Mouse (Mus musculus): ENCODE data around the gene Noxa1. TPM values are rescaled to one million over a fixed set of nuclear protein-coding genes. Genes with fewer than 3 reads are reported as not detected.
A peak's percentile ranks its signal among the peaks of the same experiment; 100 is the strongest.

Noxa1 gene
- total RNA-seq, 2 experiments from 2014 or later = not detected

- DNase-seq (ENCODE audit: low spot score in 2 of 2) = no peak
- intact Hi-C loops (cut with DNase I) = loop anchor here (5.0 kb wide), 1 partner anchor 83 kb away; the partner anchor contains the start of gene Nrarp
These were observed 4.8 kb upstream of the Noxa1 start for GRCm38 (mm10) chr2:25099703-25100102.

DNA sequence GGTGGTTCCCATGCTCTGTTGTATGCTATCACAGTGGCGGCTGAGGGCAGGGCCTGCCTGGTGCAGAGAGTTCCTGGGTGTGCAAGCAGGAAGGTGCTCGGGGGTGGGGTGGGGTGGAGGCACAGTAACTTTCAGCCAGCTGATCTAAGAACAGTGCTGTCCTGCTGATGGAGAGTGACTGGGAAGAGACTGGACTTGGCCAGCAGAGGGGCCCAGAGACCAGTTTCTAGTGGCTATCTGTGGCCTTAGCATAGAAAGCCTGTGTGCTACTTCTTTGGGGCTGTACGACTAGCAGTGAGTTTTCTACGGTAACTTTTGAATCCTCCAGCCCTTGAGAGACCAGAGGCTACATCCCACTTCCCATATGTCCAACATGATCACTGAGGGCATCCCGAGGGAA lies 4.0 kb upstream of the Noxa1 start:
- intact Hi-C loops (cut with DNase I) = loop anchor here (5.0 kb wide), 1 partner anchor 83 kb away; the partner anchor contains the start of gene Nrarp
- no peak for DNase-seq (ENCODE audit: low spot score in 2 of 2)

DNA sequence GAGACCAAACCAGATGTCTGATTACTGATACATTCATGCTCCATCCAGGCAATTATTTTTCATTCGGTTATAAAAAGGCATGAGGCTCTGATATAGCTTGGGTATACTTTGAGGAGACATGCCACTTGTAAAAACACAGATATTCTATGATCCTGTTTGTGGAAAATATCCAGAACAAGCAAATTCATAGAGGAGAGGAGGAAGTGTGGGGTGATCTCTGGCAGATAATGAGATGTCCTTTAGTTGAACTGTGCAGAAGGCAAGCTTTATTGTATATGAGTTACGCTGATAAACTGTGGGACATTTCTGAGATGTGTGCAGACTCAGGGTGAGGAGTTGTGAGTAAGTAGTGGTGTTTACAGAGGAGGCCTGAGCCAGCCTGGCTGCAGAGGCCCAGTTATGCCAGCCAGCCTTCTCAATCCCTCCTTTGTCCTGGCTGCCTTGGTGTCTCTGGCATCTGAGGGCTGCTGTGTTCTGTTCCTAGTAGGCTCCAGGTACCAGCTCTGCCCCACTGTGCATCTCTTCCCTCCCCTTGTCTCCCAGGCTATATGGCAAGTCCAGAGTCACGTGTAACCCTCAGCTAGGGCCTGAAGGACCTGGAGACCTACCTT lies 3.2 kb upstream of the Noxa1 start:
- no peak for DNase-seq (ENCODE audit: low spot score in 2 of 2)
- intact Hi-C loops (cut with DNase I) = loop anchor here (5.0 kb wide), 1 partner anchor 84 kb away; the partner anchor contains the start of gene Nrarp

- intact Hi-C loops (cut with DNase I) = loop anchor here (5.0 kb wide), 1 partner anchor 88 kb away; the partner anchor contains the start of gene Nrarp
- no peak for DNase-seq (ENCODE audit: low spot score in 2 of 2)
These were observed 202 bp downstream of the Noxa1 start for GRCm38 (mm10) chr2:25094785-25095108.

- intact Hi-C loops (cut with DNase I) = no loop called here
- no peak for DNase-seq (ENCODE audit: low spot score in 2 of 2)
These were observed 6.3 kb downstream of the Noxa1 start for GRCm38 (mm10) chr2:25088636-25089035.

DNA sequence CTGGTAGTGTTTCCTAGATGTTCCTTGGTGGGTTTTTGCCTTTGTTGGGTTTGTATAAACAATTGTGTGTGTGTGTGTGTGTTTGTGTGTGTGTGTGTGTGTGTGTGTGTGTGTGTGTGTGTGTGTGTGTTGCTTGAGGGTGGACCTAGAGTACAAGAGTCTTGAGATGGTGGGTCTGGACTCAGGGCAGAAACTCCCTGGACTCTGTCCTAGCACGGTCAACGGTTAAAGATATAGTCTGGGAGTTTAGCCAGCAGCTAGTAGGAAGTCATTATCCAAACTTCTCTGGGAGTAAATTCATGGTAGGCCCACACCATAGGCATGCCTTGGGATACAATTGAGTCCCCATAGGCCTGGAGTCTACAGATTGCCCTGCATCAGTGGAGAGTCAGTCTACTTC lies 7.1 kb downstream of the Noxa1 start:
- DNase-seq (ENCODE audit: low spot score in 2 of 2) = no peak
- intact Hi-C loops (cut with DNase I) = no loop called here

GRCm38 (mm10) chr2:25085571-25085970 lies 9.4 kb downstream of the Noxa1 start:
- DNase-seq (ENCODE audit: low spot score in 2 of 2) = no peak
- intact Hi-C loops (cut with DNase I) = no loop called here

GRCm38 (mm10) chr2:25083697-25084096 lies 11.3 kb downstream of the Noxa1 start:
- intact Hi-C loops (cut with DNase I) = no loop called here

DNA sequence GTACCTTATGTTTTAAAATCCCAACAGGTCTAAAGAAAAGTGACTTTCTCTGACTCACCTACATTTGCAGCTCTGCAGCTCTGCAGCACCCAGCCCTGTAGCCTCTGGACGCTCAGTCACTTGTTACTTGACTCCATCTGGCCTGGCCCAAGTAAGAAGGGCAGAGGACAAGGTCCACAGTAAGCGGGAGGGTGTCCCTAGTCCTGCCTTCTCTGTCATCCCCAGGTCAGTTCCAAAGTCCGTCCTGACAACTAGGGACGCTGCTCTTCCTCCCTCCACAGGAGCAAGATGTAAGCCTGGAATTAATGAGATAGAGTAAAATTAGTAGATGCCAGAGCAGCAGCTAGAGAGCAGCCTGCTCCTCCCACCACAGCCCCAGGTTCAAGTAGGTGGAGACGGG lies 14.9 kb downstream of the Noxa1 start, which contains the start of gene Entpd8:
Gene Entpd8, plus strand, starts transcription at position 229 of the 400 bp plus-strand sequence.
- DNase-seq (ENCODE audit: low spot score in 2 of 2) = no peak
- intact Hi-C loops (cut with DNase I) = no loop called here

More at GRCm38 (mm10) chr2:25083697-25084096, 11.3 kb downstream of the Noxa1 start:
- DNase-seq (ENCODE audit: low spot score in 2 of 2) = no peak

GRCm38 (mm10) chr2:25078967-25079366 lies 16.0 kb downstream of the Noxa1 start:
- intact Hi-C loops (cut with DNase I) = loop anchor here (1.0 kb wide), 1 partner anchor 24 kb away; no protein-coding TSS in a partner anchor
- no peak for DNase-seq (ENCODE audit: low spot score in 2 of 2)

- intact Hi-C loops (cut with DNase I) = no loop called here
- no peak for DNase-seq (ENCODE audit: low spot score in 2 of 2)
These were observed 19.4 kb downstream of the Noxa1 start for GRCm38 (mm10) chr2:25075506-25075905.

DNA sequence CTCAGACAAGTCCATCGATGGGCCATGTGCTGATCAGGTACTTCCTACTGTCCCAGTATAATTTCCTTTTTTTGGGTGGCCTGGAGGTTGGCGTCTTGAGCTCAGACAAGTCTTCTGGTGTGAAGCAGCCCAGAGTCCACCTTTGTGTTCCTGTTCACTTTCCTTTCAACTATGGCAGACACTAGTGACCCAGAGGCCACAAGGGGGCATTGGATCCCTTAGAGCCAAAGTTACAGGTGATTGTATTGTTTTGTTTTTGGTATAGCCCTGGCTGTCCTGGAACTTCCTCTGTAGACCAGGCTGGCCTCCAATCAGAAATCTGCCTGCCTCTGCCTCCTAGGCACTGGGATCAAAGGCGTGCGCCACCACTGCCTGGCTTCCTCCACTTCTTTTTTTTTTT lies 22.6 kb downstream of the Noxa1 start:
- intact Hi-C loops (cut with DNase I) = no loop called here
- DNase-seq (ENCODE audit: low spot score in 2 of 2) = no peak

GRCm38 (mm10) chr2:25069537-25069936 lies 25.4 kb downstream of the Noxa1 start:
- DNase-seq (ENCODE audit: low spot score in 2 of 2) = no peak
- intact Hi-C loops (cut with DNase I) = no loop called here

GRCm38 (mm10) chr2:25066552-25066951 lies 28.4 kb downstream of the Noxa1 start:
- intact Hi-C loops (cut with DNase I) = no loop called here
- no peak for DNase-seq (ENCODE audit: low spot score in 2 of 2)

DNA sequence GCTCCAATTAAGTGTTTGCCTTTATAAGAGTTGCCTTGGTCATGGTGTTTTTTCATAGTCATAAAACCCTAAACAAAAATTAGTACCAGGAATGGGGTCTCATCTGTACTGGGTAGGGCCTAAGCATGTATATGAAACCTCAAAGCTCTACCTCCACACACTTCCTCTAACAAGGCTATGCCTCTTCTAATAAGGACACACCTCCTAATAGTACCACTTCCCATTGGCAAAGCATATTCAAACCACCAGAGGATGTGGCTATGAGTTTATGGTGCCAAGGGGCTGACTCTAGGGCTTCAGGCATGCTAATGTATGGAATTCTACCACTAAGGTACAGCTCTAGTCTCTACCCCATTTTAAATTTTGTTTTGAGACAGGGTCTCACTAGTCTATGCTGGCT lies 29.4 kb downstream of the Noxa1 start:
- intact Hi-C loops (cut with DNase I) = no loop called here
- no peak for DNase-seq (ENCODE audit: low spot score in 2 of 2)

DNA sequence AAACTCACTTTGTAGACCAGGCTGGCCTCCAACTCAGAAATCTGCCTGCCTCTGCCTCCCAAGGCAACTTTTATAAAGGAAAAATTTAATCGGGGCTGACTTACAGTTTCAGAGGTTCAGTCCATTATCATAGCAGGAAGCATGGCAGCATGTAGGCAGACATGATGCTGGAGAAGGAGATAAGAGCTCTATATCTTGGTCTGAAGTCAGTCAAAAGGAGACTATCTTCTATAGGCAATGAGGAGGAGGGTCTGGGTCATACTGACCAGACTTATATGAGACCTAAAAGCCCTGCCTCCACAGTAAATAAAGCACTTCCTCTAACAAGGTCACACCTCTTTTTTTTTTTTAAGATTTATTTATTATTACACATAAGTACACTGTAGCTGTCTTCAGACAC lies 30.7 kb downstream of the Noxa1 start:
- intact Hi-C loops (cut with DNase I) = no loop called here
- DNase-seq (ENCODE audit: low spot score in 2 of 2) = no peak

DNA sequence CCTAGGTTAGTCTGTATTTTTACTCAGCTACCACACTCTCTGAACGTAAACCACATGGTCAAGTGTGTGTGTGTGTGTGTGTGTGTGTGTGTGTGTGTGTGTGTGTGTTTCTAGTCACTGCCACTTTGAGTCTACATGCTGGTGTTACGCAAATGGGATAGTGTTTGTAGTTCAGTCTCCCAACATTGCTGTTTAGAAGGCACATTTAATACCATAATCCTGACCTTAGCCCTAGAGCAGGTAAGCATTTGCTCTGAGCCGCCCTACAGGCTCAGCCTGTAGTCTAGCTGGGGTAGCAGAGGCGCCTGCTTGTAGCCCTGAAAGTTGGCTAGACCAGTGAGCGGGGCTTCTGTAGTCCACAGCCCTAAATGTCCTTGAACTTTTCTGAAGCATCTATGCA lies 31.4 kb downstream of the Noxa1 start:
- DNase-seq (ENCODE audit: low spot score in 2 of 2) = no peak
- intact Hi-C loops (cut with DNase I) = no loop called here

DNA sequence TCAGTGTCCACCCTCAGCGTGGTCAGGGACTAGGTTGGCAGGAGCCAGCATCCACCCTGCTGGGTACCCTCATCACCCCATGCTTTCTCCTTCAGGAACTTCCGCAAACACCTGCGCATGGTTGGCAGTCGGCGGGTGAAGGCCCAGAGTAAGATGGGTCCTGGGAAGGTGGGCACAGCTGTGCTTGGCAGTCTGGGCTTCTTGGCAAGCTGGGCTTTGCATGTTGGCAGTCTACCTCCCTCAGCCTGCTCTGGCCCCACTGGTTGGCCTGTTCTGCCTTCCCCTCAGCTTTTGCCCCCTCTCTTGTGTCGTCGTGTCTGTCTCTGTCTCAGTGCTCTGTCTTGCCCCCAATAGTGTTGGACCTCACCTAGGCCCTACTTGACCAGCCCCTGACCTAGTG lies 36.0 kb downstream of the Noxa1 start:
- intact Hi-C loops (cut with DNase I) = no loop called here
- no peak for DNase-seq (ENCODE audit: low spot score in 2 of 2)

GRCm38 (mm10) chr2:25055409-25056155 lies 39.4 kb downstream of the Noxa1 start:
- DNase-seq (ENCODE audit: low spot score in 2 of 2) = no peak
- intact Hi-C loops (cut with DNase I) = loop anchor here (1.0 kb wide), 1 partner anchor 23 kb away; no protein-coding TSS in a partner anchor

DNA sequence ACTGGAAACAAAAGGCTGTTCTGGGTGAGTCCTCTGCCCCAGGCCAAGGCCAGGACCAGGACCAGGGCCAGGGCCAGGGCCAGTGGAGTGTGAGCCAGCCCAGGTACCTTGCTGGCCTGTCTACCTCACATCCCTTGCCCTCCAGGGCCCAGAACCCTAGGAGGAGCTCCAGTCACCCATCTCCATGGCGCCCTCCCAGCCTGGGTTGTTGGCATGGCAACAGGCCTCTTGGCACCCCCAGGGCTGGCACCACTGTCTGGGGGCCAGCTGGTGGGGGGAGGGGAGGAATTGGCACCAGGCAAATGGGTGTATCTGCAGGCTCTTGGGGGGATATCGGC lies 39.9 kb downstream of the Noxa1 start:
- intact Hi-C loops (cut with DNase I) = loop anchor here (1.0 kb wide), 1 partner anchor 23 kb away; no protein-coding TSS in a partner anchor
- DNase-seq (ENCODE audit: low spot score in 2 of 2) = peak; percentile 59 to 71

Measured in left cerebral cortex, postnatal 36 days (tissue).